Mouse (Mus musculus) C2C12 (cell line): ENCODE data around the gene Myof. TPM values are rescaled to one million over a fixed set of nuclear protein-coding genes. Genes with fewer than 3 reads are reported as not detected.

Experiments used
- H3K27me3 ChIP-seq: one replicate; pipeline ENCODE4 v1.6.1; 2011; ENCODE audit not compliant: control insufficient read depth, insufficient read depth, insufficient read length
- H3K36me3 ChIP-seq: one replicate; pipeline ENCODE4 v1.6.1; 2011; ENCODE audit not compliant: control insufficient read depth, insufficient read depth
- H3K4me3 ChIP-seq: one replicate; pipeline ENCODE4 v1.5.1; 2011; ENCODE audit warnings: mild to moderate bottlenecking, control low read depth; ENCODE audit not compliant: poor library complexity, insufficient read depth, severe bottlenecking
- H3K79me2 ChIP-seq: one replicate; pipeline ENCODE4 v1.6.1; 2011; ENCODE audit not compliant: control insufficient read depth, insufficient read depth
- H3K79me3 ChIP-seq: one replicate; pipeline ENCODE4 v1.6.1; 2011; ENCODE audit warnings: low read depth, control low read depth
- H3ac ChIP-seq: one replicate; pipeline ENCODE3; 2011; ENCODE audit warnings: low read depth; ENCODE audit not compliant: control insufficient read depth, insufficient read length
- CEBPB ChIP-seq: IDR thresholded peaks from one replicate; pipeline ENCODE4 v1.6.1; 2011; ENCODE audit warnings: low read depth, mild to moderate bottlenecking, control low read depth, moderate library complexity
- CTCF ChIP-seq: IDR thresholded peaks from one replicate; pipeline ENCODE4 v1.5.1; 2011; ENCODE audit not compliant: control insufficient read depth, insufficient read depth, insufficient read length
- FOSL1 ChIP-seq: IDR thresholded peaks from one replicate; pipeline ENCODE4 v1.8.0; 2011; ENCODE audit warnings: mild to moderate bottlenecking, low read length; ENCODE audit not compliant: poor library complexity, insufficient read depth, severe bottlenecking
- MAX ChIP-seq: IDR thresholded peaks from one replicate; pipeline ENCODE4 v1.6.1; 2011; ENCODE audit warnings: mild to moderate bottlenecking, control low read depth
- MYOD1 ChIP-seq: IDR thresholded peaks from one replicate; pipeline ENCODE4 v1.6.1; 2011; ENCODE audit warnings: low read depth; ENCODE audit not compliant: control insufficient read depth, insufficient read length
- MYOG ChIP-seq: IDR thresholded peaks from one replicate; pipeline ENCODE4 v1.6.1; 2011; ENCODE audit not compliant: control insufficient read depth, insufficient read length; ENCODE audit errors: extremely low read depth
- USF1 ChIP-seq: IDR thresholded peaks from one replicate; pipeline ENCODE4 v1.6.1; 2011; ENCODE audit warnings: low read depth, mild to moderate bottlenecking, control low read depth, moderate library complexity
- polyA plus RNA-seq: library from polyadenylated mRNA; unstranded; fragments of >200 nt; fragmentation: generic; extraction: Trizol; gene quantifications from one replicate; pipeline ENCODE4 v1.2.1, GENCODE M21; 2012; ENCODE audit warnings: missing spikeins

Gene Myof
- polyA plus RNA-seq, 1 experiment = 125 TPM

DNA sequence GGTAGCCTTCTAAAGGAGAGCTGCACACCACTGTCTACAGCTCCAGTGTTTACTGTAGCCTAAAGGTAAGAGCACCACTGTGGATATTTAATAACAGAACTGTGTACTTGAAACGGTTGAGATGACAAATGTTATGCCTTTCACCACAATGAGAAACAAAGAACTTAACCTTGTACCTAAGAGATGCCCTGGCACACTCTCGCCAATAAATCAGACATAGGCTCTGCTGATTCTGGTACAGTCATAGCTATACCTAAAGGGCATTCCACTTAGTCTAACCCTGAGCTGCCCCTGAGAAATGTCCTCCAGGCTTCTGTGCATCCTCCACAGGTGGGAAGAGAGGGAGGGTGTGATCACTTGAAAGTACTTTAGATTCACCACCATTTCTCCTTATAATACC is 8.7 kb downstream of the Myof start:
- TF ChIP-seq MYOD1 = no peak
- Histone ChIP-seq H3K36me3 (peaks cover 30% of the 10 kb centered on the region), H3ac (no peak overlapping the region)

DNA sequence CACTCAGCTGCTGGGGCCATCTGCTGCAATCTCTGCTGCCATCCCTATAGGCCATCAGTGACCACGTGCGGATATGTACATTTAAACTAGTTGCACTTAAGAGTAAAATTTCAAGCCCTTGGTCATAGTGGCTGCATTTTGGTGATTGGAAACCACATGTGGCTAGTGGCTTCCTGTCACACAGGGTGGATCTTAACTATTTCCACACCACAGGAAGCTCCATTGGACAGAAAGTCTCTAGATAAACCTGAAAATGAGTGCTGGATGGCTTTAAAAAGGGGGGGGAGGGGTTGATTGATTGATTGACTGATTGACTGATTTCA is 9.7 kb downstream of the Myof start:
- no peak overlapping the region for H3K4me3 ChIP-seq
- peaks cover 69% of the 10 kb centered on the region for H3K79me3 ChIP-seq
- H3K36me3 ChIP-seq = peaks cover 20% of the 10 kb centered on the region
- TF ChIP-seq MAX (peak; percentile 43), FOSL1 (no peak), MYOD1 (peak; percentile 84), USF1 (peak; percentile 79), MYOG (no peak), CEBPB (no peak), CTCF (no peak)
- H3ac ChIP-seq = no peak overlapping the region
- no peaks in the 10 kb centered on the region for H3K27me3 ChIP-seq
- peaks cover 89% of the 10 kb centered on the region for H3K79me2 ChIP-seq

More for the DNA sequence above, 8.7 kb downstream of the Myof start:
- Histone ChIP-seq H3K79me2 (peaks cover 96% of the 10 kb centered on the region), H3K79me3 (peaks cover 77% of the 10 kb centered on the region), H3K4me3 (no peak overlapping the region), H3K27me3 (no peaks in the 10 kb centered on the region)

DNA sequence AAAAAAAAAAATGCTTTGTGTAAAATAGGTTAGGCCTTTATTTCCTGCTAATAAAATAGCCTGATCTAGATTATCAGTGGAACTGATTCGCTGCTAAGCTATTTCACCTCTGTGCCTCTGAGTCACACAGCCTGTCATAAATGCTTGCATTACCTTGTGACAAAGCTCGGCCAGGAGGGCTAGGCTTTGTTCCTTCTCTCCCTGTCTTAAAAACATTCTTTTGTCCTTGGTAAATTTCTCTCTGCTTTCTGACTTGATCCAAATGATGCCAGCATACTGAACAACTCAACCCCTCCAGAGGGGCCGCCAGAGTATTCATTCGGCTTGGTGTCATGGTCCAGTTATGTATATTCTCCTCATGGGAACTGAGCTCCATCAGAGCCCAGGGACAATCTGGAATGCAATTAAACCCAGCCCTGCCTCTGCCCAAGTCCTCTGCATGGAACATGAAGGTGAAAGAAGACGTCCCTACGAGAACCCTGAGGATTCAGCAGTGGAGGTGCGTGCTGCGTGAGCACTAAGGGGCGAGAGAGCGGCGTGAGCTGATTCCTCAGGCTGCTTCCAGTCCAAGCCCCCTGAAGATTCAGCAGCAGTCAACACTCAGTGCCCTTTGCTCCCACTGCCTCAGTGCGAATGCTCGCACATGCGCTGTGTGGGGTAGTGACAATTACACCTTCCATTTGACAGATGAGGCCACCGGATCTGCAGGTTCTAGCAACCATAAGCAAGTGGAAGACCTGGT is 10.2 kb downstream of the Myof start:
- Histone ChIP-seq H3K27me3 (no peaks in the 10 kb centered on the region), H3K79me3 (peaks cover 74% of the 10 kb centered on the region), H3K36me3 (peaks cover 26% of the 10 kb centered on the region), H3K4me3 (no peak overlapping the region), H3ac (peak overlapping the region; percentile 27), H3K79me2 (peaks cover 92% of the 10 kb centered on the region)
- TF ChIP-seq FOSL1 (peak; percentile 13), MYOD1 (no peak), CEBPB (no peak), MYOG (no peak), USF1 (no peak), CTCF (no peak), MAX (no peak)

DNA sequence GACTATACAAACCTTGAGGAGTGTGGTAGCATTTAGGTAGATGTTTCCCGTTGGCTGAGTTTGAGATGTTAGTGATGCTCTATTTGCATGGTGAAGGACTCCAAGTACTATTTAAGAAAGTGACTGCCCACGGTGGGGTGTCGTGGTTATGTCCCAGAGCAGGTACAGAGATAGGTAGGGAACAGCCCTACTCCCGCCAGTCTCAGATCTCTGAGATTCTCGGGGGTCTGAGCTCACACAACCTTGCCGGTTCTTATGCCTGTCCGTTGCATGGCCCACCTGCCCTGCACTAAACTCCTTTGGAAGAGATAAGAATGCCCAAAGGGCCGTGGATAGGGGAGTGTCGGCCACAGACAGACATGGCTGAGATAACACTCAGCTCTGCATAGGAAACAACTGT is 12.2 kb downstream of the Myof start:
- no peaks in the 10 kb centered on the region for H3K27me3 ChIP-seq
- H3K79me3 ChIP-seq = peaks cover 81% of the 10 kb centered on the region
- H3K4me3 ChIP-seq = no peak overlapping the region
- H3ac ChIP-seq = no peak overlapping the region
- peaks cover 36% of the 10 kb centered on the region for H3K36me3 ChIP-seq
- TF ChIP-seq FOSL1 = no peak
- TF ChIP-seq MYOG = no peak
- TF ChIP-seq CTCF = no peak
- no peak for TF ChIP-seq MAX
- no peak for TF ChIP-seq CEBPB
- no peak for TF ChIP-seq MYOD1
- H3K79me2 ChIP-seq = peaks cover 93% of the 10 kb centered on the region

DNA sequence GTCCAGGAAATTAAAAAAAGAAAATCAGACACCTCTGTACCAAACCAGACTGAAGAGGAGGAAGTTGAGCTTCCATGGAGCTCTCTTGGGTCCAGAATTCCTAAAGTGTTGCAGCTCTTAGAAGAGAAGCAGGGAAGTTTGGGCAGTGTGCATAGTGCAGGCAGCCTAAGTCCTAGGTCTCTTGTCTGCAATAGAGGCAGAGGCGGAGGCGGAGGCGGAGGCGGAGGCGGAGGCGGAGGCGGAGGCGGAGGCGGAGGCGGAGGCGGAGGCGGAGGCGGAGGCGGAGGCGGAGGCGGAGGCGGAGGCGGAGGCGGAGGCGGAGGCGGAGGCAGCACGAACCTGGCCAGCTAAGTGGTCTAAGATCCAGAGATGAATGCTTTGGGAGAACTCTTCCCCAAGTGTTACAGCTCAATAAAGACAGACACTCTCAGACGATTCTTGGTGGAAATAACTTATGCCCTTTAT is 12.7 kb downstream of the Myof start:
- H3K79me2 ChIP-seq = peaks cover 93% of the 10 kb centered on the region
- no peak overlapping the region for H3ac ChIP-seq
- H3K27me3 ChIP-seq = no peaks in the 10 kb centered on the region
- peaks cover 78% of the 10 kb centered on the region for H3K79me3 ChIP-seq
- H3K36me3 ChIP-seq = peaks cover 36% of the 10 kb centered on the region
- TF ChIP-seq USF1 (no peak), MAX (no peak), MYOG (no peak), FOSL1 (no peak), CEBPB (no peak), CTCF (no peak), MYOD1 (no peak)
- no peak overlapping the region for H3K4me3 ChIP-seq

DNA sequence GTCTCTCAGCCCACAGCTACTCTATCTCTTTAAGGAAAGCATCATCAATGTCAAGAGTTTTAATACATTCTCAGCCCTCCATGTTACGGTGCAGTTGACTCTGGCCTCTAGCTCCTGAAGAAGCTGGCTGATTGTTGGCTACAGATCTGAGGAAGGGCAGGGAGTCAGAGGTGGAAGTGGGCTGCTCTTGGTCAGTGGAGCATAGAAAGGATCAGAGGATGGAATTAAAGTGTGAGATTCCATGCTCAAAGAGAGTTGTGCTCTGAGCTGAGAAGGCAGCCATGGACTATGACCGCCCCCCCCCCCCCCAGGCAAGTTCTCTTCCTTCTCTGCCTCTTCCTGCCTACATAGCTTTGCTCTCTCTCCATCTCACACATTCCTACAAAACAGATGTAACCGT is 13.5 kb downstream of the Myof start:
- no peak overlapping the region for H3ac ChIP-seq
- peaks cover 87% of the 10 kb centered on the region for H3K79me2 ChIP-seq
- TF ChIP-seq CEBPB (no peak), FOSL1 (no peak), MAX (no peak), CTCF (no peak), MYOD1 (no peak), MYOG (no peak), USF1 (no peak)
- H3K36me3 ChIP-seq = peaks cover 31% of the 10 kb centered on the region
- H3K79me3 ChIP-seq = peaks cover 70% of the 10 kb centered on the region
- H3K4me3 ChIP-seq = no peak overlapping the region
- no peaks in the 10 kb centered on the region for H3K27me3 ChIP-seq
